Mouse (Mus musculus): Measurements from ENCODE around the gene Fam110a. TPM values are rescaled to one million over a fixed set of nuclear protein-coding genes. Genes with fewer than 3 reads are reported as not detected.

The Fam110a gene
- 0.32 TPM for polyA plus RNA-seq (2014; fragmentation: Illumina TruSeq; extraction: RNeasy Lipid Tissue Mini Kit (QIAGEN cat#74804); ENCODE audit: low read depth, low replicate concordance)

GRCm38 (mm10) chr2:151979470-151980354 is at the start of gene Fam110a:
Gene Fam110a (minus strand): TSS chr2:151980219.

DNA sequence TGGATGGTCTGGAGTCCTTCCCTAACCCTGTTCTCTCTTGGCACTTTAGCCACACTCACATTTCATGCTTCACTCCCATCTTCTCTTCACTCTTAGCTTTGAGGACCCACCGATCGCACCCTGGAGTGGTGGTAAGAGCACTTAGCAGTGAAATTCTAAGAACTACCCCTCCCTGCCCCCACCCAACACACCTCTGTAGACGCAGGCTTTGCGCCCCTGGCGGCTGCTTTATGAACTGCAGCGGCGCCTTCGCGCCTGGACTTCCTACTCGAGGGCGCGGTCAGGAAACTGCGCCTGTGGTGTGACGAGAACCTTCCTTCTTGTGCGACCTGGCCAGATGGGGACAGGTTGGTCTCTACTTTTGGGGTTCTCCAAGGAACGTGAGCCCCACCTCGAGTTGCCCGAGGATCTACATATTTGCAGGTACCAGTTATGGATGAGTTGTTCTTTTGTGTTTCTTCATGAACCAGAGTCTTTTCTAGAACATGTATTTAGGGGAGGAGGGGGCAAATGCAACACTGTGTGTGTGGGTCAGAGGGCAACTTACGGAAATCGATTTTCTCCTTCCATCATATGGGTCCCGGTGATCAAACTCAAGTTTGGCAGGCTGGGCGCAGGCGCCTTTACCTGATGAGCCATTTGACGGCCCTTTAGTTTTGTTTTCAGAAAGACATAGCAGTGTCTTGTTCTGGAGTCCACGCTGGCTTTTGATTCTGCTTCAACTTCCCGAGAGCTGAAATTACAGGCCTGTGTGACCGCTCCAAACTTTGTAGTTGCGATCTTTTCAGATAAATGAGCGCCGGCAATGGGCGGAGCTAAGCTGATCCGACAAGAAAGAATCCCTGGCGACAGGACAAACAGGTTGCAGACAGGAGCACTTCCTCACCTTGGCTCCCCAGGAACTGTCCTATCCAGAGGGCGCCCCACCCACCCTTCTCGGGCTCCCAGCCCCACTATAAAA is 16.5 kb upstream of the Fam110a start, which contains the start of gene Slc52a3:
Gene Slc52a3, plus strand, starts transcription at position 283 of the 961 bp plus-strand sequence.

Other genes starting within 250 kb of the Fam110a start
- 6.4 TPM for gene Psmf1, start 236.0 kb downstream of the Fam110a start, polyA plus RNA-seq (2014; fragmentation: Illumina TruSeq; extraction: RNeasy Lipid Tissue Mini Kit (QIAGEN cat#74804); ENCODE audit: low read depth, low replicate concordance)
- gene Rspo4, start 137.3 kb downstream of the Fam110a start, polyA plus RNA-seq (2014; fragmentation: Illumina TruSeq; extraction: RNeasy Lipid Tissue Mini Kit (QIAGEN cat#74804); ENCODE audit: low read depth, low replicate concordance), result not detected
- gene Angpt4, start 69.0 kb downstream of the Fam110a start, polyA plus RNA-seq (2014; fragmentation: Illumina TruSeq; extraction: RNeasy Lipid Tissue Mini Kit (QIAGEN cat#74804); ENCODE audit: low read depth, low replicate concordance), result not detected
- 0.19 TPM for gene Slc52a3, start 16.3 kb upstream of the Fam110a start, polyA plus RNA-seq (2014; fragmentation: Illumina TruSeq; extraction: RNeasy Lipid Tissue Mini Kit (QIAGEN cat#74804); ENCODE audit: low read depth, low replicate concordance)
- gene Scrt2, start 101.3 kb upstream of the Fam110a start, polyA plus RNA-seq (2014; fragmentation: Illumina TruSeq; extraction: RNeasy Lipid Tissue Mini Kit (QIAGEN cat#74804); ENCODE audit: low read depth, low replicate concordance), result not detected
- gene Srxn1, start 125.3 kb upstream of the Fam110a start, polyA plus RNA-seq (2014; fragmentation: Illumina TruSeq; extraction: RNeasy Lipid Tissue Mini Kit (QIAGEN cat#74804); ENCODE audit: low read depth, low replicate concordance), result 15.8 TPM
- gene Tcf15, start 163.3 kb upstream of the Fam110a start, polyA plus RNA-seq (2014; fragmentation: Illumina TruSeq; extraction: RNeasy Lipid Tissue Mini Kit (QIAGEN cat#74804); ENCODE audit: low read depth, low replicate concordance), result not detected
- 111 TPM for gene Csnk2a1, start 246.6 kb upstream of the Fam110a start, polyA plus RNA-seq (2014; fragmentation: Illumina TruSeq; extraction: RNeasy Lipid Tissue Mini Kit (QIAGEN cat#74804); ENCODE audit: low read depth, low replicate concordance)